Mouse (Mus musculus): ENCODE data around the gene Shroom3. TPM values are rescaled to one million over a fixed set of nuclear protein-coding genes. Genes with fewer than 3 reads are reported as not detected.

The Shroom3 gene
- polyA plus RNA-seq, 1 experiment from 2014 or later = 11.4 TPM

GRCm38 (mm10) chr5:92729221-92729620 is 46.0 kb downstream of the Shroom3 start:
- no peak for DNase-seq (ENCODE audit: low spot score)
- Histone ChIP-seq H3K9me3 (no peaks in the 10 kb centered on the region), H3K27ac (no peak overlapping the region; the same call in 1 of the 2 replicates), H3K4me1 (peaks cover 8% of the 10 kb centered on the region; the same call in 1 of the 2 replicates), H3K36me3 (no peaks in the 10 kb centered on the region), H3K4me3 (no peak overlapping the region), H3K27me3 (ENCODE audit: insufficient read depth, poor library complexity, severe bottlenecking) (no peaks in the 10 kb centered on the region)
- WGBS = 57% methylated on average over 6 of the region's 6 CpGs

- Histone ChIP-seq H3K27ac (no peak overlapping the region), H3K36me3 (no peaks in the 10 kb centered on the region), H3K4me1 (peaks cover 28% of the 10 kb centered on the region), H3K27me3 (ENCODE audit: insufficient read depth, poor library complexity, severe bottlenecking) (no peaks in the 10 kb centered on the region), H3K4me3 (no peak overlapping the region), H3K9me3 (no peaks in the 10 kb centered on the region)
- WGBS = 70% methylated on average over 3 of the region's 3 CpGs
- peak; percentile 14 for DNase-seq (ENCODE audit: low spot score)
Observed at GRCm38 (mm10) chr5:92741802-92742201, 58.6 kb downstream of the Shroom3 start.

- Histone ChIP-seq H3K27me3 (ENCODE audit: insufficient read depth, poor library complexity, severe bottlenecking) (no peaks in the 10 kb centered on the region), H3K36me3 (no peaks in the 10 kb centered on the region), H3K4me1 (peaks cover 28% of the 10 kb centered on the region), H3K27ac (no peak overlapping the region), H3K9me3 (no peaks in the 10 kb centered on the region), H3K4me3 (no peak overlapping the region)
- DNase-seq (ENCODE audit: low spot score) = no peak
- WGBS = 74% methylated on average over 5 of the region's 5 CpGs
Observed at GRCm38 (mm10) chr5:92742701-92743100, 59.5 kb downstream of the Shroom3 start.

- Histone ChIP-seq H3K36me3 (no peaks in the 10 kb centered on the region), H3K27me3 (ENCODE audit: insufficient read depth, poor library complexity, severe bottlenecking) (no peaks in the 10 kb centered on the region), H3K9me3 (no peaks in the 10 kb centered on the region), H3K4me1 (peaks cover 32% of the 10 kb centered on the region), H3K27ac (peak overlapping the region; percentile 78), H3K4me3 (no peak overlapping the region)
- DNase-seq (ENCODE audit: low spot score) = peak; percentile 77
- WGBS = 34% methylated on average over 8 of the region's 8 CpGs
Observed at GRCm38 (mm10) chr5:92745390-92746253, 62.4 kb downstream of the Shroom3 start.

- peaks cover 8% of the 10 kb centered on the region for H3K4me1 ChIP-seq
- no peaks in the 10 kb centered on the region for H3K36me3 ChIP-seq
- no peak overlapping the region for H3K27ac ChIP-seq
- H3K9me3 ChIP-seq = no peaks in the 10 kb centered on the region
- 81% methylated on average over 4 of the region's 4 CpGs for WGBS
- no peak for DNase-seq (ENCODE audit: low spot score)
- H3K4me3 ChIP-seq = no peak overlapping the region
- H3K27me3 ChIP-seq (ENCODE audit: insufficient read depth, poor library complexity, severe bottlenecking) = no peaks in the 10 kb centered on the region
Observed at GRCm38 (mm10) chr5:92751488-92751887, 68.3 kb downstream of the Shroom3 start.

GRCm38 (mm10) chr5:92755241-92755775 is 72.1 kb downstream of the Shroom3 start:
- peaks cover 3% of the 10 kb centered on the region for H3K4me1 ChIP-seq

GRCm38 (mm10) chr5:92759156-92759745 is 76.0 kb downstream of the Shroom3 start:
- Histone ChIP-seq H3K4me1 (peaks cover 30% of the 10 kb centered on the region), H3K27ac (no peak overlapping the region), H3K27me3 (ENCODE audit: insufficient read depth, poor library complexity, severe bottlenecking) (no peaks in the 10 kb centered on the region), H3K36me3 (no peaks in the 10 kb centered on the region), H3K9me3 (no peaks in the 10 kb centered on the region), H3K4me3 (no peak overlapping the region)
- 72% methylated on average over 6 of the region's 6 CpGs for WGBS
- DNase-seq (ENCODE audit: low spot score) = no peak

More at GRCm38 (mm10) chr5:92755241-92755775, 72.1 kb downstream of the Shroom3 start:
- Histone ChIP-seq H3K27ac (no peak overlapping the region), H3K9me3 (no peaks in the 10 kb centered on the region), H3K27me3 (ENCODE audit: insufficient read depth, poor library complexity, severe bottlenecking) (no peaks in the 10 kb centered on the region), H3K36me3 (no peaks in the 10 kb centered on the region), H3K4me3 (no peak overlapping the region)
- 84% methylated on average over 7 of the region's 7 CpGs for WGBS
- DNase-seq (ENCODE audit: low spot score) = no peak

GRCm38 (mm10) chr5:92760542-92760941 is 77.3 kb downstream of the Shroom3 start:
- H3K27ac ChIP-seq = no peak overlapping the region; the same call in 1 of the 2 replicates
- peaks cover 30% of the 10 kb centered on the region for H3K4me1 ChIP-seq
- H3K27me3 ChIP-seq (ENCODE audit: insufficient read depth, poor library complexity, severe bottlenecking) = no peaks in the 10 kb centered on the region
- 68% methylated on average over 7 of the region's 7 CpGs for WGBS
- no peaks in the 10 kb centered on the region for H3K9me3 ChIP-seq
- DNase-seq (ENCODE audit: low spot score) = no peak
- H3K4me3 ChIP-seq = no peak overlapping the region
- no peaks in the 10 kb centered on the region for H3K36me3 ChIP-seq

- H3K27ac ChIP-seq = peak overlapping the region; percentile 52; the same call in 1 of the 2 replicates
- H3K36me3 ChIP-seq = no peaks in the 10 kb centered on the region
- no peaks in the 10 kb centered on the region for H3K9me3 ChIP-seq
- no peak overlapping the region for H3K4me3 ChIP-seq
- 68% methylated on average over 9 of the region's 9 CpGs for WGBS
- H3K4me1 ChIP-seq = peaks cover 30% of the 10 kb centered on the region
- no peak for DNase-seq (ENCODE audit: low spot score)
- no peaks in the 10 kb centered on the region for H3K27me3 ChIP-seq (ENCODE audit: insufficient read depth, poor library complexity, severe bottlenecking)
Observed at GRCm38 (mm10) chr5:92761615-92762353, 78.5 kb downstream of the Shroom3 start.

GRCm38 (mm10) chr5:92762425-92762824 is 79.2 kb downstream of the Shroom3 start:
- Histone ChIP-seq H3K27me3 (ENCODE audit: insufficient read depth, poor library complexity, severe bottlenecking) (no peaks in the 10 kb centered on the region), H3K36me3 (no peaks in the 10 kb centered on the region), H3K27ac (peak overlapping the region; percentile 52; the same call in 1 of the 2 replicates), H3K4me1 (peaks cover 33% of the 10 kb centered on the region), H3K4me3 (no peak overlapping the region), H3K9me3 (no peaks in the 10 kb centered on the region)
- WGBS = 88% methylated on average over 5 of the region's 5 CpGs
- no peak for DNase-seq (ENCODE audit: low spot score)

- Histone ChIP-seq H3K4me1 (peaks cover 42% of the 10 kb centered on the region), H3K4me3 (no peak overlapping the region), H3K9me3 (no peaks in the 10 kb centered on the region), H3K27ac (peak overlapping the region; percentile 76; the same call in 1 of the 2 replicates), H3K36me3 (no peaks in the 10 kb centered on the region), H3K27me3 (ENCODE audit: insufficient read depth, poor library complexity, severe bottlenecking) (no peaks in the 10 kb centered on the region)
- 7% methylated on average over 4 of the region's 4 CpGs for WGBS
- no peak for DNase-seq (ENCODE audit: low spot score)
Observed at GRCm38 (mm10) chr5:92763546-92763952, 80.3 kb downstream of the Shroom3 start.

- Histone ChIP-seq H3K27me3 (ENCODE audit: insufficient read depth, poor library complexity, severe bottlenecking) (no peaks in the 10 kb centered on the region), H3K4me3 (no peak overlapping the region), H3K9me3 (0 out of 2 replicates have a peak, but pooled peaks cover 2% of the 10 kb centered on the region), H3K36me3 (no peaks in the 10 kb centered on the region), H3K4me1 (peaks cover 33% of the 10 kb centered on the region), H3K27ac (no peak overlapping the region)
- 63% methylated on average over 4 of the region's 4 CpGs for WGBS
- no peak for DNase-seq (ENCODE audit: low spot score)
Observed at GRCm38 (mm10) chr5:92766301-92766700, 83.1 kb downstream of the Shroom3 start.
